In genomic region chr3:121306641-121307040, GRCm38 (mm10) we compare ENCODE assay signal across 10 mouse cellular contexts. TPM values are rescaled to one million over a fixed set of nuclear protein-coding genes. Genes with fewer than 3 reads are reported as not detected.
DNase-seq lines count a peak whose midpoint lies in the region; ATAC-seq and TF ChIP-seq lines count a peak whose summit lies in the region.
"Had no signal": no experiment of that assay in that cellular context is flagged by ENCODE, and none has a peak within 500 bp of the region (broad histone marks: within the 10 kb centered on the region; RNA-seq: fewer than 3 reads in every experiment).

No protein-coding gene starts in this region.

- no peak for TF ChIP-seq POLR2A in bone marrow, adult 2 months (IDR thresholded peaks at IDR 0.05; ENCODE audit: borderline replicate concordance, control insufficient read depth, low read depth, low read length)

- no peak for TF ChIP-seq EP300 in liver, embryonic 14.5 days (IDR thresholded peaks at IDR 0.05; ENCODE audit: low read depth)

- no peaks in the 10 kb centered on the region for H3K9me3 ChIP-seq in liver, embryonic 14.5 days (ENCODE audit: control insufficient read depth, low read length)
- H3K9me3 ChIP-seq in liver, embryonic 12.5 days (replicated peaks): no peaks in the 10 kb centered on the region
- no peaks in the 10 kb centered on the region for H3K9me3 ChIP-seq in forebrain, embryonic 11.5 days (ENCODE audit: control insufficient read depth, low read length)
- H3K9me3 ChIP-seq: limb, embryonic 15.5 days had no signal

- H3K27ac ChIP-seq in liver, embryonic 14.5 days: no peak overlapping the region
- no peak overlapping the region for H3K27ac ChIP-seq in liver, embryonic 12.5 days
- no peak overlapping the region for H3K27ac ChIP-seq in bone marrow, adult 2 months (ENCODE audit: control insufficient read depth, insufficient read depth, low read depth, low read length, poor library complexity)
- no peak overlapping the region for H3K27ac ChIP-seq in forebrain, embryonic 11.5 days (ENCODE audit: low read depth, low read length)
- H3K27ac ChIP-seq: limb, embryonic 15.5 days had no signal

- no peaks in the 10 kb centered on the region for H3K27me3 ChIP-seq in liver, embryonic 14.5 days (ENCODE audit: control insufficient read depth, insufficient read depth, low read length)
- no peaks in the 10 kb centered on the region for H3K27me3 ChIP-seq in liver, embryonic 12.5 days (replicated peaks)
- H3K27me3 ChIP-seq in forebrain, embryonic 11.5 days (ENCODE audit: control insufficient read depth, insufficient read depth, low read length): no peaks in the 10 kb centered on the region
- H3K27me3 ChIP-seq: limb, embryonic 15.5 days had no signal

- H3K36me3 ChIP-seq in liver, embryonic 14.5 days (replicated peaks; ENCODE audit: control insufficient read depth, insufficient read depth, low read depth): no peaks in the 10 kb centered on the region
- H3K36me3 ChIP-seq in liver, embryonic 12.5 days: peaks cover 12% of the 10 kb centered on the region
- no peaks in the 10 kb centered on the region for H3K36me3 ChIP-seq in forebrain, embryonic 11.5 days (ENCODE audit: control insufficient read depth, insufficient read depth, low read length)

- peaks cover 2% of the 10 kb centered on the region in 2 experiments; a peak in 1 of 4 replicates for H3K4me1 ChIP-seq in liver, embryonic 14.5 days (replicated peaks; ENCODE audit: control insufficient read depth in 2 of 2, insufficient read depth in 2 of 2, low read length in 1 of 2)
- peaks cover 21% of the 10 kb centered on the region for H3K4me1 ChIP-seq in liver, embryonic 12.5 days
- no peaks in the 10 kb centered on the region for H3K4me1 ChIP-seq in bone marrow, adult 2 months (ENCODE audit: control insufficient read depth, insufficient read depth, low read length)
- no peaks in the 10 kb centered on the region for H3K4me1 ChIP-seq in forebrain, embryonic 11.5 days (replicated peaks; ENCODE audit: control insufficient read depth, insufficient read depth, low read length)
- H3K4me1 ChIP-seq: limb, embryonic 15.5 days had no signal

- peak; percentile 53 for TF ChIP-seq CTCF in liver, embryonic 14.5 days (IDR thresholded peaks at IDR 0.05; ENCODE audit: low read depth)
- peak; percentile 40; the same call in 1 of the 2 replicates for TF ChIP-seq CTCF in bone marrow, adult 2 months (IDR thresholded peaks at IDR 0.05; ENCODE audit: control insufficient read depth, insufficient read depth, low read length)

- no peak for ATAC-seq in liver, embryonic 14.5 days (ENCODE audit: insufficient read depth)
- ATAC-seq in liver, embryonic 12.5 days: no peak
- ATAC-seq in megakaryocyte, adult 5-6 weeks (ENCODE audit: poor library complexity, severe bottlenecking): 0 out of 2 replicates have a peak, but pooled peaks have one; percentile 38
- ATAC-seq in forebrain, embryonic 11.5 days (replicated peaks; ENCODE audit: low FRiP score): no peak

- DNase-seq in embryo, embryonic 10.5 days (ENCODE audit: low spot score): peak; percentile 33
- DNase-seq in embryo, embryonic 11 days: no peak
- no peak for DNase-seq in liver, embryonic 14.5 days (ENCODE audit: low read depth in 3 of 3, low spot score in 3 of 3)
- no peak for DNase-seq in forebrain, embryonic 11.5 days (ENCODE audit: low spot score)
- no peak for DNase-seq in layer of hippocampus, postnatal 14 days (ENCODE audit: low spot score in 2 of 2)
- DNase-seq: cerebellum, adult 9-10 months had no signal

- H3K4me3 ChIP-seq in liver, embryonic 14.5 days (ENCODE audit: insufficient read depth in 1 of 2, low read depth in 2 of 2, low read length in 2 of 2): no peak overlapping the region
- H3K4me3 ChIP-seq in liver, embryonic 12.5 days: no peak overlapping the region
- no peak overlapping the region for H3K4me3 ChIP-seq in bone marrow, adult 2 months (replicated peaks; ENCODE audit: control insufficient read depth, low read depth, low read length)
- H3K4me3 ChIP-seq in forebrain, embryonic 11.5 days (ENCODE audit: low read depth, low read length): no peak overlapping the region
- H3K4me3 ChIP-seq: limb, embryonic 15.5 days had no signal

- 85% methylated on average over 7 of the region's 7 CpGs for WGBS in liver, embryonic 14.5 days (ENCODE audit: insufficient replicate concordance)
- 86% methylated on average over 7 of the region's 7 CpGs for WGBS in liver, embryonic 12.5 days (ENCODE audit: insufficient replicate concordance)
- 89% methylated on average over 7 of the region's 7 CpGs for WGBS in bone marrow, adult 2 months
- WGBS in forebrain, embryonic 11.5 days: 92% methylated on average over 7 of the region's 7 CpGs

- no peak overlapping the region for H3K4me2 ChIP-seq in liver, embryonic 14.5 days (ENCODE audit: low read depth)
- no peak overlapping the region for H3K4me2 ChIP-seq in liver, embryonic 12.5 days
- no peak overlapping the region for H3K4me2 ChIP-seq in forebrain, embryonic 11.5 days (ENCODE audit: low read depth, low read length, severe bottlenecking)
- H3K4me2 ChIP-seq: limb, embryonic 15.5 days had no signal

- no peak overlapping the region for H3K9ac ChIP-seq in liver, embryonic 14.5 days (replicated peaks)
- no peak overlapping the region for H3K9ac ChIP-seq in liver, embryonic 12.5 days
- H3K9ac ChIP-seq in forebrain, embryonic 11.5 days (ENCODE audit: low read length): no peak overlapping the region
- H3K9ac ChIP-seq: limb, embryonic 15.5 days had no signal

RNA-seq across cellular contexts. Expression of gene Alg14, which starts 15.1 kb away (rescaled TPM):
- polyA plus RNA-seq in liver, embryonic 14.5 days (2012; rRNA removed): 6.5 and 10.4 TPM in 2 replicates
- 16.2 and 18.8 TPM in 2 replicates for polyA plus RNA-seq in liver, embryonic 14.5 days (2014; fragmentation: Nextera tagmentation; extraction: Ambion mirVana)
- polyA plus RNA-seq in liver, embryonic 12.5 days (2016; fragmentation: Nextera tagmentation; extraction: Ambion mirVana): 18.1 and 20.0 TPM in 2 replicates
- polyA plus RNA-seq in bone marrow, adult 2 months (2011; ENCODE audit: insufficient read depth, insufficient read length, low replicate concordance, missing spikeins): 4.7 and 5.7 TPM in 2 replicates
- total RNA-seq in megakaryocyte, adult 5-6 weeks (2015): 21.9 and 26.9 TPM in 2 replicates
- 7.8 and 18.7 TPM in 2 replicates for total RNA-seq in megakaryocyte, adult 5-6 weeks (2017)
- 28.9 and 30.2 TPM in 2 replicates for polyA plus RNA-seq in forebrain, embryonic 11.5 days (2014; fragmentation: Nextera tagmentation; extraction: Ambion mirVana)
- 10 to 100 TPM; 18.6 to 21.7 TPM for total RNA-seq in layer of hippocampus, postnatal 14 days (2021)

RNA-seq across cellular contexts. Expression of gene Tmem56, which starts 23.7 kb away (rescaled TPM):
- 11.8 and 13.5 TPM in 2 replicates for polyA plus RNA-seq in liver, embryonic 14.5 days (2012; rRNA removed)
- 25.3 and 25.9 TPM in 2 replicates for polyA plus RNA-seq in liver, embryonic 14.5 days (2014; fragmentation: Nextera tagmentation; extraction: Ambion mirVana)
- polyA plus RNA-seq in liver, embryonic 12.5 days (2016; fragmentation: Nextera tagmentation; extraction: Ambion mirVana): 29.8 and 32.2 TPM in 2 replicates
- 8.9 and 14.8 TPM in 2 replicates for polyA plus RNA-seq in bone marrow, adult 2 months (2011; ENCODE audit: insufficient read depth, insufficient read length, low replicate concordance, missing spikeins)
- total RNA-seq in megakaryocyte, adult 5-6 weeks (2015): 2.0 and 3.0 TPM in 2 replicates
- 0.70 and 1.7 TPM in 2 replicates for total RNA-seq in megakaryocyte, adult 5-6 weeks (2017)
- 2.1 and 3.1 TPM in 2 replicates for polyA plus RNA-seq in forebrain, embryonic 11.5 days (2014; fragmentation: Nextera tagmentation; extraction: Ambion mirVana)
- total RNA-seq in layer of hippocampus, postnatal 14 days (2021): 10 to 100 TPM; 25.4 to 28.3 TPM
